Mouse (Mus musculus) midbrain, embryonic 16.5 days (tissue): ENCODE results near the gene Olfr620. TPM values are rescaled to one million over a fixed set of nuclear protein-coding genes. Genes with fewer than 3 reads are reported as not detected.

Source experiments
- ATAC-seq: fragments of 200-750 bp; cut with Nextera tagmentation; 2 replicates; pipeline ENCODE4 v1.8.0; 2017; ENCODE audit warnings: moderate TSS enrichment
- H3K27ac ChIP-seq: fragments of 300-500 bp; sonication (generic); 2 replicates; pipeline ENCODE4 v1.5.1; 2014; ENCODE audit warnings: mild to moderate bottlenecking, low read length, mixed read lengths
- H3K27me3 ChIP-seq: fragments of 300-500 bp; sonication (generic); 2 replicates; pipeline ENCODE4 v1.6.1; 2014; ENCODE audit warnings: low read depth, low read length, mixed read lengths; ENCODE audit not compliant: control insufficient read depth, insufficient read depth
- H3K36me3 ChIP-seq: fragments of 300-500 bp; sonication (generic); 2 replicates; pipeline ENCODE4 v1.6.1; 2014; ENCODE audit warnings: mild to moderate bottlenecking, low read length, moderate library complexity, mixed read lengths; ENCODE audit not compliant: control insufficient read depth, insufficient read depth
- H3K4me1 ChIP-seq: fragments of 300-500 bp; sonication (generic); 2 replicates; pipeline ENCODE4 v1.6.1; 2014; ENCODE audit warnings: mild to moderate bottlenecking, low read length, mixed read lengths; ENCODE audit not compliant: control insufficient read depth, insufficient read depth
- H3K4me2 ChIP-seq: fragments of 300-500 bp; sonication (generic); 2 replicates; pipeline ENCODE4 v1.6.1; 2014; ENCODE audit warnings: mild to moderate bottlenecking, low read length, mixed read lengths
- H3K4me3 ChIP-seq: fragments of 300-500 bp; sonication (generic); 2 replicates; pipeline ENCODE4 v1.5.1; 2014; ENCODE audit warnings: low read depth, mild to moderate bottlenecking, low read length, moderate library complexity, mixed read lengths
- H3K9ac ChIP-seq: fragments of 300-500 bp; sonication (generic); 2 replicates; pipeline ENCODE4 v1.6.1; 2014; ENCODE audit warnings: low read depth, low read length, mixed read lengths
- H3K9me3 ChIP-seq: fragments of 300-500 bp; sonication (generic); replicated peaks from 2 replicates; pipeline ENCODE4 v1.6.1; 2014; ENCODE audit warnings: mild to moderate bottlenecking, low read length, mixed read lengths; ENCODE audit not compliant: control insufficient read depth, poor library complexity, severe bottlenecking
- WGBS: fragments of 180-500 bp; shearing (Covaris S2); extraction: QIAGEN DNeasy Blood & Tissue Kit; methylation state at CpG from one replicate; pipeline ENCODE4 v1.1.7; 2014; 5-methylcytosine and 5-hydroxymethylcytosine counted together
- microRNA-seq: library from miRNA; unstranded; fragments of <30 nt; microRNA quantifications from one replicate; pipeline ENCODE4, GENCODE M21; 2017
- polyA plus RNA-seq: library from polyadenylated mRNA; unstranded; fragments of >200 nt; fragmentation: Nextera tagmentation; extraction: Ambion mirVana; gene quantifications from 2 replicates; pipeline ENCODE4 v1.2.1, GENCODE M21; 2015

Olfr620 gene
- polyA plus RNA-seq, 1 experiment from 2014 or later = not detected

- H3K9me3 ChIP-seq = no peaks in the 10 kb centered on the region
- WGBS = 90% methylated on average over 2 of the region's 2 CpGs
- no peak for ATAC-seq
Observed at GRCm38 (mm10) chr7:103555779-103556178, 56.6 kb downstream of the Olfr620 start, which contains the start of gene Olfr615. Gene Olfr615 (plus strand): TSS chr7:103556079.

More at GRCm38 (mm10) chr7:103555779-103556178, 56.6 kb downstream of the Olfr620 start, which contains the start of gene Olfr615:
- Histone ChIP-seq H3K4me3 (no peak within 1 kb of the TSS), H3K27ac (no peak within 1 kb of the TSS), H3K27me3 (no peaks in the 10 kb centered on the region), H3K36me3 (no peaks in the 10 kb centered on the region), H3K4me1 (no peaks in the 10 kb centered on the region), H3K4me2 (no peak within 1 kb of the TSS), H3K9ac (no peak within 1 kb of the TSS)

Small RNAs within 50 kb of the gene (microRNA-seq; reads per million reads assigned to microRNA genes)
- not detected for gene Gm26506

Other genes with a start within 250 kb of the Olfr620 start
- not detected in 2 replicates for gene Olfr601, start 249.9 kb downstream of the Olfr620 start, polyA plus RNA-seq
- gene Olfr603, start 226.4 kb downstream of the Olfr620 start, polyA plus RNA-seq = not detected in 2 replicates
- not detected in 2 replicates for gene Usp17lc, start 197.5 kb downstream of the Olfr620 start, polyA plus RNA-seq
- not detected in 2 replicates for gene Olfr605, start 167.1 kb downstream of the Olfr620 start, polyA plus RNA-seq
- gene Olfr606, start 163.5 kb downstream of the Olfr620 start, polyA plus RNA-seq = not detected in 2 replicates
- gene Olfr607, start 148.4 kb downstream of the Olfr620 start, polyA plus RNA-seq = not detected in 2 replicates
- not detected in 2 replicates for gene Olfr608, start 142.7 kb downstream of the Olfr620 start, polyA plus RNA-seq
- gene Olfr609, start 114.5 kb downstream of the Olfr620 start, polyA plus RNA-seq = not detected in 2 replicates
- not detected in 2 replicates for gene Olfr610, start 100.4 kb downstream of the Olfr620 start, polyA plus RNA-seq
- not detected in 2 replicates for gene Olfr611, start 91.7 kb downstream of the Olfr620 start, polyA plus RNA-seq
- not detected in 2 replicates for gene Olfr612, start 69.8 kb downstream of the Olfr620 start, polyA plus RNA-seq
- not detected in 2 replicates for gene Olfr613, start 64.5 kb downstream of the Olfr620 start, polyA plus RNA-seq
- not detected in 2 replicates for gene Olfr615, start 56.5 kb downstream of the Olfr620 start, polyA plus RNA-seq
- not detected in 2 replicates for gene Olfr616, start 43.4 kb downstream of the Olfr620 start, polyA plus RNA-seq
- not detected in 2 replicates for gene Olfr617, start 39.5 kb downstream of the Olfr620 start, polyA plus RNA-seq
- 0.15 TPM in 1 of 2 replicates, not detected in the other for gene Olfr618, start 22.4 kb downstream of the Olfr620 start, polyA plus RNA-seq
- not detected in 2 replicates for gene Olfr619, start 12.0 kb downstream of the Olfr620 start, polyA plus RNA-seq
- gene Olfr622, start 30.2 kb upstream of the Olfr620 start, polyA plus RNA-seq = not detected in 2 replicates
- not detected in 2 replicates for gene Olfr623, start 51.2 kb upstream of the Olfr620 start, polyA plus RNA-seq
- gene Olfr624, start 58.7 kb upstream of the Olfr620 start, polyA plus RNA-seq = not detected in 2 replicates
- not detected in 2 replicates for gene Olfr625-ps1, start 70.2 kb upstream of the Olfr620 start, polyA plus RNA-seq
- gene Olfr243, start 102.1 kb upstream of the Olfr620 start, polyA plus RNA-seq = not detected in 2 replicates
- not detected in 2 replicates for gene Olfr628, start 117.8 kb upstream of the Olfr620 start, polyA plus RNA-seq
- gene Olfr629, start 132.4 kb upstream of the Olfr620 start, polyA plus RNA-seq = not detected in 2 replicates
- gene Olfr630, start 144.8 kb upstream of the Olfr620 start, polyA plus RNA-seq = not detected in 2 replicates
- gene Olfr69, start 159.1 kb upstream of the Olfr620 start, polyA plus RNA-seq = not detected in 2 replicates
- gene Olfr68, start 167.2 kb upstream of the Olfr620 start, polyA plus RNA-seq = not detected in 2 replicates
- gene Olfr67, start 179.3 kb upstream of the Olfr620 start, polyA plus RNA-seq = not detected in 2 replicates
- gene Hbb-bt, start 201.5 kb upstream of the Olfr620 start, polyA plus RNA-seq = 1,229 and 1,369 TPM in 2 replicates
- gene Hbb-bs, start 215.6 kb upstream of the Olfr620 start, polyA plus RNA-seq = 4,227 and 4,621 TPM in 2 replicates
- not detected in 2 replicates for gene Hbb-bh2, start 228.0 kb upstream of the Olfr620 start, polyA plus RNA-seq
- not detected in 2 replicates for gene Hbb-bh1, start 230.6 kb upstream of the Olfr620 start, polyA plus RNA-seq
- gene Hbb-y, start 240.7 kb upstream of the Olfr620 start, polyA plus RNA-seq = 6.2 and 23.2 TPM in 2 replicates